Mouse (Mus musculus) ZHBTc4 (cell line): ENCODE measurements at regions not wholly inside any gene's neighbourhood (a gene's known extent, or its start where the extent isn't known, plus 50 kb on each side); places are given as distances from the start of the nearest gene placed in this dataset.
"Not testable (repeated sequence)": the region's sequence is repeated elsewhere in the genome, so short reads cannot be mapped to it uniquely, and the experiment has no call there.

Source experiments
- DNase-seq: peaks from one replicate; pipeline ENCODE4 v3.0.0-alpha.2; 2011; ENCODE audit warnings: low read depth, low spot score

- DNase-seq, result not testable (repeated sequence)
These were observed 54.0 kb upstream of the Krba1 start for GRCm38 (mm10) chr6:48341367-48341766.

GRCm38 (mm10) chr6:48336964-48337363 lies 58.4 kb upstream of the Krba1 start:
- DNase-seq, result not testable (repeated sequence)

- peak; percentile 27 for DNase-seq
These were observed 107.4 kb upstream of the Krba1 start for GRCm38 (mm10) chr6:48288011-48288410.

- not testable (repeated sequence) for DNase-seq
These were observed 115.7 kb upstream of the Krba1 start for GRCm38 (mm10) chr6:48279646-48280045.

- DNase-seq, result not testable (repeated sequence)
These were observed 133.8 kb upstream of the Krba1 start for GRCm38 (mm10) chr6:48261563-48261962.

GRCm38 (mm10) chr6:48252989-48253388 lies 142.4 kb upstream of the Krba1 start:
- DNase-seq, result not testable (repeated sequence)

- DNase-seq, result no peak
These were observed 143.4 kb upstream of the Krba1 start for GRCm38 (mm10) chr6:48251954-48252353.

- not testable (repeated sequence) for DNase-seq
These were observed 151.2 kb upstream of the Krba1 start for GRCm38 (mm10) chr6:48244191-48244590.

GRCm38 (mm10) chr6:48227431-48227830 lies 141.0 kb upstream of the Zfp746 start:
- no peak for DNase-seq

- DNase-seq, result no peak
These were observed 137.8 kb upstream of the Zfp746 start for GRCm38 (mm10) chr6:48224206-48224605.

- DNase-seq, result no peak
These were observed 136.6 kb upstream of the Zfp746 start for GRCm38 (mm10) chr6:48222971-48223370.

- DNase-seq, result not testable (repeated sequence)
These were observed 135.4 kb upstream of the Zfp746 start for GRCm38 (mm10) chr6:48221806-48222205.

- DNase-seq, result no peak
These were observed 128.8 kb upstream of the Zfp746 start for GRCm38 (mm10) chr6:48215212-48215611.

- DNase-seq, result no peak
These were observed 123.3 kb upstream of the Zfp746 start for GRCm38 (mm10) chr6:48209739-48210138.

GRCm38 (mm10) chr6:48209103-48209502 lies 122.7 kb upstream of the Zfp746 start:
- DNase-seq, result no peak

GRCm38 (mm10) chr6:48205722-48206121 lies 119.3 kb upstream of the Zfp746 start:
- DNase-seq, result peak; percentile 20

- DNase-seq, result peak; percentile 40
These were observed 113.6 kb upstream of the Zfp746 start for GRCm38 (mm10) chr6:48199951-48200350.

- no peak for DNase-seq
These were observed 112.4 kb upstream of the Zfp746 start for GRCm38 (mm10) chr6:48198806-48199205.

- DNase-seq, result no peak
These were observed 111.4 kb upstream of the Zfp746 start for GRCm38 (mm10) chr6:48197696-48198378.

GRCm38 (mm10) chr6:48188363-48188762 lies 102.0 kb upstream of the Zfp746 start:
- DNase-seq, result not testable (repeated sequence)

GRCm38 (mm10) chr6:48185311-48185710 lies 98.9 kb upstream of the Zfp746 start:
- no peak for DNase-seq

- DNase-seq, result no peak
These were observed 92.1 kb upstream of the Zfp746 start for GRCm38 (mm10) chr6:48178360-48179120.

GRCm38 (mm10) chr6:48177936-48178335 lies 91.5 kb upstream of the Zfp746 start:
- DNase-seq, result peak; percentile 75
